Mouse (Mus musculus): Measurements from ENCODE around the gene Surf6.
"Not testable (repeated sequence)": the region's sequence is repeated elsewhere in the genome, so short reads cannot be mapped to it uniquely, and the experiment has no call there.

The Surf6 gene

DNA sequence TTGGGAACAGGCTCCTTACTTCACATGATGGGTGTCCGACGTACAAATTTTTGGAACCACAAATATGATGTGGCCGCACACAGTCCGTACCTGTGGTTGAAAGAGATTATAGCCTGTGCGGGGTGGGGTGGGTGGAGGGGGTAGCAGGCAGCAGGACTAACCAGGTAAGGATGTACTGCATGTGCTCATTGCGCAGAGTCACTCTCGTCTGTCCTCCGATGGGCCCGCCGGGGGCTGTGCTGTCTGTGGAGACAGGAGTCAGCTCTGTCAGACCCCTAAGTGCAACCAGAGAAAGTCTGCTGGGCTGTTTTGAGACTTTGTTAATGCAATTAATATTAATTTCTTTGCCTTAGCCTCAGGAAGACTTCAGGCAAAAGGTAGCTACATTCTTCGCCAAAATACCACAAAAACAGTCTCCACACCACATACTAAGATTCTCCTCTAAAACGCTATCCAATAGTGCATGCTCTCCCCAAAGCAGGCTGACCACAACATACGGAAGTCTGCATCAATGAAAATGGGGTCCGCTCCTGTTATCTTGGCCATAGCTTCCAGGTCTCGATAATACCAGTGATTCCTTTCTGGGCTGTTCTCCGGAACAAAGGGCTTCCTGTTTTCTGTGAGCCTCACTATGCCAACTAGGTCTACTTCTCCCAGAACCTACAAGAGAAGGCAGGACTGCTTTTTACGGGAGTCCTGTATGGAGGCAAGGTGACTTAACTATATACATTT lies 10.9 kb upstream of the Surf6 start:
- no peak for DNase-seq (ENCODE audit: low spot score in 2 of 2)

DNA sequence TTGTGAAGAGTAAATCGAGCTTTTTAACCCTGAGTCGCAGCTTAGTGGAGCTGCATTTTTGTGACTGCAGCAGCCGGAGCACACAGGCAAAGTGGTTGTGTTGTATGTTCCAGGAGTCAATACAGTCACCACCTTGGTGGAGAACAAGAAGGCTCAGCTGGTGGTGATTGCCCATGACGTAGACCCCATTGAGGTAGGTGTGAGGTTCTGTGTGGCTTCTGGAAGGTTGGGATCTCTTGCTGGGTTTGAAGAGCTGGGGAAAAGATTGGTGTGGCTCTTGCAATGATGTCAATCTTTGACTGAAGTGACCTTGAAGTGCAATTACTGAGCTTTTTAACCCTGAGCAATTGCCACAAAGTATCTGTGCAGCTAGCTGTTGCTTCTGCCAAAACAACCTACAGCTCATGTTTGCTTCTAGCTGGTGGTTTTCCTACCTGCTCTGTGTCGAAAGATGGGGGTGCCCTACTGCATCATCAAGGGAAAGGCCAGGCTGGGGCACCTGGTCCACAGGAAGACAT lies 9.6 kb upstream of the Surf6 start:
- DNase-seq (ENCODE audit: low spot score in 2 of 2): no peak

DNA sequence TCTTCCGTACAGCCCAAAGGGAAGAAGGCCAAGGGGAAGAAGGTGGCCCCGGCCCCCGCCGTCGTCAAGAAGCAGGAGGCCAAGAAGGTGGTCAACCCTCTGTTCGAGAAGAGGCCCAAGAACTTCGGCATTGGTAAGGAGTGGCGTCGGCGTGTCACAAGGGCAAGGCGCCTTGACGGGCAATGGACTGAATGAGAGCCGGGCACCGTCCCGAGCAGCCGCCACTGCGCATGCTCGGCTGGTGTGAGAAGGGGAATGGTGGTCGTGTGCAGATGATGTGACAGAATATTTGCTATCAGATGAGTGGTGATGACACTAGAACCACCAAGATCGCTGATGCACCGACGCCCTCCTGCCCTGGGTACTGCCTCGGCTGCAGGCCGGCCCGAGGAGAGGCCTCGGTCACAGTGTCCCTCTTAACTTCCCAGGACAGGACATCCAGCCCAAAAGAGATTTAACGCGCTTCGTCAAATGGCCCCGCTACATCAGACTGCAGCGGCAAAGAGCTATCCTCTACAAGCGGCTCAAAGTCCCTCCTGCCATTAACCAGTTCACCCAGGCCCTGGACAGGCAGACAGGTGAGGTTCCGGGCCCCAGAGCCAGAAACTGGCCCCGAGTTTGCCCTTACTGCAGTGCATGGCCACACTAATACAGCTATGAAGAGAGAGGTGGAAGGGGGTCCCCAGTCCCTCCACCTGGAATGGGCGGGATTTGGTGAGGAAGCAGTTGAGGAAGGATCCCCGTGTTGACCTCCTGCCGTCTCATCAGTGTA lies 8.5 kb upstream of the Surf6 start:
- DNase-seq (ENCODE audit: low spot score in 2 of 2): peak; percentile 65 to 69

GRCm38 (mm10) chr2:26910124-26910993 lies 7.7 kb upstream of the Surf6 start, which contains the start of the genes Med22 and Rpl7a:
Gene Med22, minus strand, starts transcription at chr2:26910677.
Gene Rpl7a, plus strand, starts transcription at chr2:26910764.
- peak; percentile 99 to 100 for DNase-seq (ENCODE audit: low spot score in 2 of 2)

DNA sequence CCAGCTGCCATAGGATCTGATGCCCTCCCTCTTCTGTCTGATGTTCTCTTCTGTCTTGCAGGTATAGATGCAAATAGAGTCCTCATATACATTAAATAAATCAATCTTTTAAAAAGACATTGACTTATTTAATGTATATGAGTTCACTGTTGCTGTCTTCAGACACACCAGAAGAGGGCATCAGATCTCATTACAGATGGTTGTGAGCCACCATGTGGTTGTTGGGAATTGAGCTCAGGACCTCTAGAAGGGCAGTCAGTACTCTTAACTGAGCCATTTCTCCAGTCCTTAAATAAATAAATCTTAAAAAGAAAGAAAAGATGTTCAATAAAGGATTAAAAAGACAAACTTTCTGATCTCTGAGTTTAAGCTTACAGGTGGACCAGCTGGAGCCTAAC lies 6.7 kb upstream of the Surf6 start:
- no peak for DNase-seq (ENCODE audit: low spot score in 2 of 2)

GRCm38 (mm10) chr2:26908710-26909386 lies 6.2 kb upstream of the Surf6 start:
- DNase-seq (ENCODE audit: low spot score in 2 of 2): no peak

DNA sequence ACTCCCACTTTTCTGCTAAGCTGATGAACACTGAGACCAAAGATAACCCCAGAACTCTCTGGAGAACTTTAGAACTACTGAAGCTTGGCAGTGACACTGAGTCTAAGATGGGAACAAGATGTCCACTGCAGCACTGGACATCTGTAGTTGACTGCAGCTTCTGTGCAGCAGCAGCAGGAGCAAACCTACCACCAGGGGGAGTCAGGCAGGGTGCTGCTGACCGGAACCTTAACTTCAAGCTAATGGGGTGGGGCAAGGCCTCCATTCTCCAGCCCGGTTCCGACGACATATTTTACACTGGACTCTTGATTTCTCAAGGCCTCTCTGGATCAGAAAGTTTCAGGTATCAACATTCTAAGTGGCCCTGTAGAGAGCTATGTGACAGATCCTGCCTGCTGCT lies 4.4 kb upstream of the Surf6 start:
- DNase-seq (ENCODE audit: low spot score in 2 of 2): no peak

- no peak for DNase-seq (ENCODE audit: low spot score in 2 of 2)
Observed at GRCm38 (mm10) chr2:26906431-26906830, 3.8 kb upstream of the Surf6 start.

- DNase-seq (ENCODE audit: low spot score in 2 of 2): no peak
Observed at GRCm38 (mm10) chr2:26905936-26906335, 3.3 kb upstream of the Surf6 start.

- DNase-seq (ENCODE audit: low spot score in 2 of 2): no peak
Observed at GRCm38 (mm10) chr2:26903311-26903710, 632 bp upstream of the Surf6 start.

DNA sequence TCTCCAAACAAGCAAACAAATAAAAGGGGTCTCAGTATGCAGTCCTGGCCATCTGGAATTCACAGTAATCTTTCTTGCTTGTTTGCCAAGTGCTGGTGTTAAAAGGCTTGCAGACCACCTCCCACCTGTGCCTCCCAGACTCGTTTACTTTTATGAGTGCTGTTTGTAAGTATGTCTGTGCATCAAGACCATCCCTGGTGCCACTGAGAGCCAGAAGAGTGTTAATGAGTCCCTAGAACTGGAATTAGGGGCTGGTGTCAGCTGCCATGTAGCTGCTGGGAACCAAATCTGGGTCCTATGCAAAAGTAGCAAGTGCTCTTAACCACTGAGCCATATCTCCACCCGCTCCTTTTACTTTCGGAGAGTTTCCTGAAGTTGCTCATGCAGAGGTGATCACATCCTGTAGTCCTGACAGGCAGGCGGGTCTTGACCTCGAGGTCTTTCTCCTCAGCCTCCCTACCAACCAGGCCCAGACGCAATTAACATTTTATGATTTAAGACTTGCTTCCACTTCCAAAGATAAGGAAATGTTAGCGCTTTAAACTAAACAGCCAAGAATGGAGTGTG lies 762 bp downstream of the Surf6 start:
- DNase-seq (ENCODE audit: low spot score in 2 of 2): no peak

DNA sequence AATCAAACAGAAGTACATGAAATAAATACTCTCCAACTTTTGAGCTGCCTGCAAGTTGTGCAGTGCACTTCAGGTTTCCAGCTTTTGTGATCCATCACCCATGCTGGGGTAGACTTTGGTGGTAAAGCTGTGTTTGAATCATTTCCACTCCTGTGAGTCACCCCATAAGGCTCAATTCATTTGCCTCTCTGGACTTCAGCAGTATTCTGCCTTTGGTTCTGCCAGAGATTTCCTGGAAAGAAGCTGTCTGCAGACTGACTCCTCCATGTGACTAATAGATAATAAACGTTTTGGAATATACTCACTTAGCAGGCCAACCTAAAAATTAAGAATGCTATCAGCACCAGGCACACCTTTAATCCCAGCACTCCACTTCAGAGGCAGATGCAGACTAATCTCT lies 1.9 kb downstream of the Surf6 start:
- no peak for DNase-seq (ENCODE audit: low spot score in 2 of 2)

DNA sequence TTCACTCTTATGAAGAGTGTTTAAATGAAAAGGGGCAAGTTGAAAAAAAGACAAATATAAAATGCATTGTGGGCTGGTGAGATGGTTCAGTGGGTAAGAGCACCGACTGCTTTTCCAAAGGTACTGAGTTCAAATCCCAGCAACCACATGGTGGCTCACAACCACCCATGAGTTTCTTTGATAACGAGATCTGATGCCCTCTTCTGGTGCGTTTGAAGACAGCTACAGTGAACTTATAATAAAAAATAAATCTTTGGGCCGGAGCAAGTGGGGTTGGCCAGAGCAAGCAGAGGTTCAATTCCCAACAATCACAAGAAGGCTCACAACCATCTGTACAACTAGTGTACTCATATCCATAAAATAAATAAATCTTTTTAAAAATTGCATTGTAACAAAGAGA lies 6.8 kb downstream of the Surf6 start:
- no peak for DNase-seq (ENCODE audit: low spot score in 2 of 2)

DNA sequence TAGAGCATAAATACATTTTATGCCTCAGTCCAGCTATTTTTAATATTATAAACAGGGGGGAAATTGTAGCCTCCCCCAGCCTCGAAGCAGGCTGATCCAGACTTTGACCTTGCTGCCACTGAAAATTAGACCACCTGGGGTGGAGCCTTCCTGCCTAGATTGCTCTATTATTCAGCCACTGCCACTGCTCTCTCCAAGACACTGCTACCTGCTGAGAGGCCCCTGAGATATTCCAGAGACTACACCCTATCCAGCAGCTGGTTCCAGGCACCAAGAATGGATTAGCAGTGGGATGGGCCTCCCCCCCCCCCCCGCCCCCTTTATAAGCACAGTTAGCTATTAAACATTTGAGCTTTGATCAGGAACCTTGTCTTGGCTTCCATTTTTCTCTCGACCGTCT lies 16.5 kb downstream of the Surf6 start:
- DNase-seq (ENCODE audit: low spot score in 2 of 2): not testable (repeated sequence)

- not testable (repeated sequence) for DNase-seq (ENCODE audit: low spot score in 2 of 2)
Observed at GRCm38 (mm10) chr2:26885541-26885940, 17.1 kb downstream of the Surf6 start.

DNA sequence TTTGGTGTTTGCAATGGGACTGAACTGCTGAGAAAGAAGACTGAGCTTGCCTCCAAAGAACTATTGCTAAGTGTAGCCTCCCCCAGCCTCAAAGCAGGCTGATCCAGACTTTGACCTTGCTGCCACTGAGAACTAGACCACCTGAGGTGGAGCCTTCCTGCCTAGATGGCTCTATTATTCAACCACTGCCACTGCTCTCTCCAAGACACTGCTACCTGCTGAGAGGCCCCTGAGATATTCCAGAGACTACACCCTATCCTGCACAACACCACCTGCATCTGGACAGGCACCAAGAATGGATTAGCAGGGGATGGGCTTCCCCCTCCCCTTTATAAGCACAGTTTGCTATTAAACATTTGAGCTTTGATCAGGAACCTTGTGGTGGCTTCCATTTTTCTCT lies 24.1 kb downstream of the Surf6 start:
- DNase-seq (ENCODE audit: low spot score in 2 of 2): no peak

- no peak for DNase-seq (ENCODE audit: low spot score in 2 of 2)
Observed at GRCm38 (mm10) chr2:26870666-26871065, 32.0 kb downstream of the Surf6 start.

- DNase-seq (ENCODE audit: low spot score in 2 of 2): no peak
Observed at GRCm38 (mm10) chr2:26864879-26865278, 37.8 kb downstream of the Surf6 start, which contains the start of gene Abo. Gene Abo, minus strand, starts transcription at chr2:26864979.

- DNase-seq (ENCODE audit: low spot score in 2 of 2): no peak
Observed at GRCm38 (mm10) chr2:26862856-26863255, 39.8 kb downstream of the Surf6 start.

DNA sequence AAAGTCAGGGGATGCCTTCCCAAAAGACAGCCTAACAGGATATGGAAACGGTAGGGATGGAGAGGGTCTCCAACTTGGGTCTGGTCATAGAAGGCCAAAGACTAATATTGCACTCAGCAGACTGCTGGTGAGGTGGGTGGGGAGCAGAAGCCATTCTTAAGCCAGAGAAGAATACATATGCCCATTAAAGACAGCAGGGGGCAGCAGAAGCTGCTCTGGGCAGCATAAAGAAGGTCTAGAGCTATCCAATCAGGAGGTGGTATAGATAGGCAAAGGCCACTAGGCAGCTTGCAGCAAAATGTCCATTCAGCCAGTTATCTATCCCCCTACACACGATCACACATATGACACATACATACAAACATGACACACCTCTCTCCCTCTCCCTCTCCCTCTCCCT lies 55.0 kb downstream of the Surf6 start:
- DNase-seq (ENCODE audit: low spot score in 2 of 2): no peak

Data from frontal cortex, postnatal 10 days (tissue).